Mouse (Mus musculus) testis, adult 2 months (tissue): Measurements from ENCODE around the gene Prr5.

Source experiments
- CTCF ChIP-seq: fragments of 200-500 bp; IDR thresholded peaks from 2 replicates; pipeline ENCODE4 v1.5.1; 2012; ENCODE audit warnings: low read depth, mild to moderate bottlenecking, inconsistent platforms, low read length, moderate library complexity; ENCODE audit not compliant: control insufficient read depth, insufficient read depth, insufficient replicate concordance
- POLR2A ChIP-seq: fragments of 200-500 bp; IDR thresholded peaks from 2 replicates; pipeline ENCODE4 v1.6.1; 2012; ENCODE audit warnings: low read depth, mild to moderate bottlenecking, inconsistent platforms, low read length, moderate library complexity; ENCODE audit not compliant: control insufficient read depth

GRCm38 (mm10) chr15:84703992-84704391, 34.6 kb downstream of the Prr5 start:
- TF ChIP-seq CTCF (no peak), POLR2A (no peak)
